Mouse (Mus musculus): Measurements from ENCODE around the gene Gm3002. TPM values are rescaled to one million over a fixed set of nuclear protein-coding genes. Genes with fewer than 3 reads are reported as not detected.
"Not testable (repeated sequence)": the region's sequence is repeated elsewhere in the genome, so short reads cannot be mapped to it uniquely, and the experiment has no call there.

Gene Gm3002
- polyA plus RNA-seq (2014; fragmentation: Nextera tagmentation; extraction: Ambion mirVana), result 0.30 TPM in 1 of 2 replicates, not detected in the other

GRCm38 (mm10) chr14:3809774-3810173, at the start of gene Gm3002:
Gm3002 (plus strand) TSS chr14:3810074.
- WGBS, result no CpG with 5 or more reads among the region's 31 CpGs
- ATAC-seq (replicated peaks; ENCODE audit: low FRiP score); H3K27me3 ChIP-seq (replicated peaks; ENCODE audit: control insufficient read depth, insufficient read depth, low read length); H3K9me3 ChIP-seq (ENCODE audit: control insufficient read depth, low read length); H3K4me3 ChIP-seq (ENCODE audit: low read depth, low read length); H3K27ac ChIP-seq (ENCODE audit: low read depth, low read length); H3K4me2 ChIP-seq; DNase-seq (ENCODE audit: low spot score); H3K36me3 ChIP-seq (ENCODE audit: control insufficient read depth, insufficient read depth, low read length); H3K4me1 ChIP-seq (replicated peaks; ENCODE audit: control insufficient read depth, insufficient read depth, low read length); H3K9ac ChIP-seq (ENCODE audit: low read depth, low read length): not testable (repeated sequence)

- not testable (repeated sequence) for H3K36me3 ChIP-seq (ENCODE audit: control insufficient read depth, insufficient read depth, low read length); H3K4me2 ChIP-seq; ATAC-seq (replicated peaks; ENCODE audit: low FRiP score); DNase-seq (ENCODE audit: low spot score); H3K9me3 ChIP-seq (ENCODE audit: control insufficient read depth, low read length); H3K4me1 ChIP-seq (replicated peaks; ENCODE audit: control insufficient read depth, insufficient read depth, low read length); H3K27ac ChIP-seq (ENCODE audit: low read depth, low read length); H3K27me3 ChIP-seq (replicated peaks; ENCODE audit: control insufficient read depth, insufficient read depth, low read length); H3K4me3 ChIP-seq (ENCODE audit: low read depth, low read length); H3K9ac ChIP-seq (ENCODE audit: low read depth, low read length)
- WGBS, result no CpG with 5 or more reads among the region's 2 CpGs
Observed at GRCm38 (mm10) chr14:3845945-3846344, 36.1 kb downstream of the Gm3002 start, which contains the start of gene Gm3033. Gm3033 (plus strand) TSS chr14:3846245.

- H3K4me2 ChIP-seq; H3K9me3 ChIP-seq (ENCODE audit: control insufficient read depth, low read length); H3K4me3 ChIP-seq (ENCODE audit: low read depth, low read length); H3K36me3 ChIP-seq (ENCODE audit: control insufficient read depth, insufficient read depth, low read length); H3K9ac ChIP-seq (ENCODE audit: low read depth, low read length); H3K27ac ChIP-seq (ENCODE audit: low read depth, low read length); H3K27me3 ChIP-seq (replicated peaks; ENCODE audit: control insufficient read depth, insufficient read depth, low read length); DNase-seq (ENCODE audit: low spot score); H3K4me1 ChIP-seq (replicated peaks; ENCODE audit: control insufficient read depth, insufficient read depth, low read length); ATAC-seq (replicated peaks; ENCODE audit: low FRiP score): not testable (repeated sequence)
- WGBS, result no CpG with 5 or more reads among the region's 1 CpGs
Observed at GRCm38 (mm10) chr14:3883872-3884271, 74.0 kb downstream of the Gm3002 start, which contains the start of gene Gm2916. Gm2916 (plus strand) TSS chr14:3884172.

- 71% methylated on average over 1 of the region's 2 CpGs for WGBS
- not testable (repeated sequence) for H3K4me1 ChIP-seq (replicated peaks; ENCODE audit: control insufficient read depth, insufficient read depth, low read length); H3K27me3 ChIP-seq (replicated peaks; ENCODE audit: control insufficient read depth, insufficient read depth, low read length); H3K9ac ChIP-seq (ENCODE audit: low read depth, low read length); ATAC-seq (replicated peaks; ENCODE audit: low FRiP score); H3K9me3 ChIP-seq (ENCODE audit: control insufficient read depth, low read length); H3K4me2 ChIP-seq; DNase-seq (ENCODE audit: low spot score); H3K27ac ChIP-seq (ENCODE audit: low read depth, low read length); H3K36me3 ChIP-seq (ENCODE audit: control insufficient read depth, insufficient read depth, low read length); H3K4me3 ChIP-seq (ENCODE audit: low read depth, low read length)
Observed at GRCm38 (mm10) chr14:3931456-3931855, 121.6 kb downstream of the Gm3002 start, which contains the start of gene Gm3029. Gm3029 (plus strand) TSS chr14:3931756.

- not testable (repeated sequence) for H3K9me3 ChIP-seq (ENCODE audit: control insufficient read depth, low read length); H3K27me3 ChIP-seq (replicated peaks; ENCODE audit: control insufficient read depth, insufficient read depth, low read length); H3K36me3 ChIP-seq (ENCODE audit: control insufficient read depth, insufficient read depth, low read length); H3K27ac ChIP-seq (ENCODE audit: low read depth, low read length); H3K9ac ChIP-seq (ENCODE audit: low read depth, low read length); ATAC-seq (replicated peaks; ENCODE audit: low FRiP score); H3K4me2 ChIP-seq; H3K4me3 ChIP-seq (ENCODE audit: low read depth, low read length); DNase-seq (ENCODE audit: low spot score); H3K4me1 ChIP-seq (replicated peaks; ENCODE audit: control insufficient read depth, insufficient read depth, low read length)
- no CpG with 5 or more reads among the region's 2 CpGs for WGBS
Observed at GRCm38 (mm10) chr14:3963247-3963646, 153.4 kb downstream of the Gm3002 start, which contains the start of gene Gm3095. Gm3095 (plus strand) TSS chr14:3963547.

GRCm38 (mm10) chr14:3998094-3998493, 188.2 kb downstream of the Gm3002 start, which contains the start of gene Gm3099:
Gm3099 (plus strand) TSS chr14:3998394.
- H3K4me1 ChIP-seq (replicated peaks; ENCODE audit: control insufficient read depth, insufficient read depth, low read length); H3K9ac ChIP-seq (ENCODE audit: low read depth, low read length); H3K4me3 ChIP-seq (ENCODE audit: low read depth, low read length); H3K36me3 ChIP-seq (ENCODE audit: control insufficient read depth, insufficient read depth, low read length); H3K4me2 ChIP-seq; H3K9me3 ChIP-seq (ENCODE audit: control insufficient read depth, low read length); DNase-seq (ENCODE audit: low spot score); H3K27ac ChIP-seq (ENCODE audit: low read depth, low read length); H3K27me3 ChIP-seq (replicated peaks; ENCODE audit: control insufficient read depth, insufficient read depth, low read length); ATAC-seq (replicated peaks; ENCODE audit: low FRiP score): not testable (repeated sequence)
- 75% methylated on average over 1 of the region's 3 CpGs for WGBS

Other genes starting within 250 kb of the Gm3002 start
- gene Gm3012, start 175.6 kb upstream of the Gm3002 start, polyA plus RNA-seq (2014; fragmentation: Nextera tagmentation; extraction: Ambion mirVana), result not detected in 2 replicates
- gene Gm3020, start 158.0 kb upstream of the Gm3002 start, polyA plus RNA-seq (2014; fragmentation: Nextera tagmentation; extraction: Ambion mirVana), result 0.40 and 0.43 TPM in 2 replicates
- not detected in 2 replicates for gene Gm3043, start 121.3 kb upstream of the Gm3002 start, polyA plus RNA-seq (2014; fragmentation: Nextera tagmentation; extraction: Ambion mirVana)
- gene Gm3033, start 36.2 kb downstream of the Gm3002 start, polyA plus RNA-seq (2014; fragmentation: Nextera tagmentation; extraction: Ambion mirVana), result not detected in 2 replicates
- not detected in 2 replicates for gene Gm2916, start 74.1 kb downstream of the Gm3002 start, polyA plus RNA-seq (2014; fragmentation: Nextera tagmentation; extraction: Ambion mirVana)
- not detected in 2 replicates for gene Gm3029, start 121.7 kb downstream of the Gm3002 start, polyA plus RNA-seq (2014; fragmentation: Nextera tagmentation; extraction: Ambion mirVana)
- gene Gm3095, start 153.5 kb downstream of the Gm3002 start, polyA plus RNA-seq (2014; fragmentation: Nextera tagmentation; extraction: Ambion mirVana), result not detected in 2 replicates
- not detected in 2 replicates for gene Gm3099, start 188.3 kb downstream of the Gm3002 start, polyA plus RNA-seq (2014; fragmentation: Nextera tagmentation; extraction: Ambion mirVana)
- gene Gm5796, start 213.9 kb downstream of the Gm3002 start, polyA plus RNA-seq (2014; fragmentation: Nextera tagmentation; extraction: Ambion mirVana), result 0.12 TPM in 1 of 2 replicates, not detected in the other